Mouse (Mus musculus): Measurements from ENCODE around the gene 4930518I15Rik. TPM values are rescaled to one million over a fixed set of nuclear protein-coding genes. Genes with fewer than 3 reads are reported as not detected.

Gene 4930518I15Rik
- total and polyA plus RNA-seq, 2 experiments from 2014 or later = 1.00 to 2.1 TPM

GRCm38 (mm10) chr2:156811556-156811955 lies 46.2 kb downstream of the 4930518I15Rik start:
- H3K4me1 ChIP-seq (ENCODE audit: insufficient read depth) = no peaks in the 10 kb centered on the region
- H3K27me3 ChIP-seq (ENCODE audit: insufficient read depth, low read length) = no peaks in the 10 kb centered on the region
- no peaks in the 10 kb centered on the region for H3K36me3 ChIP-seq (ENCODE audit: insufficient read depth)
- no peak overlapping the region for H3K9ac ChIP-seq
- H3K9me3 ChIP-seq (ENCODE audit: low read length) = no peaks in the 10 kb centered on the region
- no peak for DNase-seq
- no peak for TF ChIP-seq CTCF (IDR thresholded peaks at IDR 0.05; ENCODE audit: low read depth)
- no peak for ATAC-seq
- WGBS = 76% methylated on average over 5 of the region's 5 CpGs
- H3K4me2 ChIP-seq (ENCODE audit: low read depth) = no peak overlapping the region
- no peak overlapping the region for H3K4me3 ChIP-seq (ENCODE audit: low read depth, low read length)
- no peak overlapping the region for H3K27ac ChIP-seq (ENCODE audit: low read depth, low read length)

DNA sequence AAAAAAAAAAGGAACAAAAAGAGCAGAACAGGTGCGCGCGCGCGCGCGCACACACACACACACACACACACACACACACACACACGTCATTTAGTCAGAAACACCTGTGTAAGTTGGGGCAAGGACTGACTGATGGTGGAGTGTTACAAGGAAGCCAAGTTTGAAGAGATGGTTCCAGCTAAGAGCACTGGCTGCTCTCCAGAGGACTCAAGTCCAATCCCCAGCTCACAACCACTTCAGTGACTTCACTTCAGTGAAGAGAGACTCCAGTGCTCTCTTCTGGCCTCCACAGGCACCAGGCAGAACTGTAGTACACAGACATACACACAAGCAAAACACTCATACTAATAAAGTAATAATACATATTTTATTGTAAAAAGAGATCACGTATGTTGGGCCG lies 47.0 kb downstream of the 4930518I15Rik start:
- Histone ChIP-seq H3K4me3 (ENCODE audit: low read depth, low read length) (no peak overlapping the region), H3K4me2 (ENCODE audit: low read depth) (no peak overlapping the region), H3K9me3 (ENCODE audit: low read length) (no peaks in the 10 kb centered on the region), H3K27ac (ENCODE audit: low read depth, low read length) (no peak overlapping the region), H3K4me1 (ENCODE audit: insufficient read depth) (no peaks in the 10 kb centered on the region), H3K9ac (no peak overlapping the region), H3K27me3 (ENCODE audit: insufficient read depth, low read length) (no peaks in the 10 kb centered on the region), H3K36me3 (ENCODE audit: insufficient read depth) (no peaks in the 10 kb centered on the region)
- 95% methylated on average over 10 of the region's 10 CpGs for WGBS
- DNase-seq = no peak
- TF ChIP-seq CTCF (IDR thresholded peaks at IDR 0.05; ENCODE audit: low read depth) = no peak
- no peak for ATAC-seq

DNA sequence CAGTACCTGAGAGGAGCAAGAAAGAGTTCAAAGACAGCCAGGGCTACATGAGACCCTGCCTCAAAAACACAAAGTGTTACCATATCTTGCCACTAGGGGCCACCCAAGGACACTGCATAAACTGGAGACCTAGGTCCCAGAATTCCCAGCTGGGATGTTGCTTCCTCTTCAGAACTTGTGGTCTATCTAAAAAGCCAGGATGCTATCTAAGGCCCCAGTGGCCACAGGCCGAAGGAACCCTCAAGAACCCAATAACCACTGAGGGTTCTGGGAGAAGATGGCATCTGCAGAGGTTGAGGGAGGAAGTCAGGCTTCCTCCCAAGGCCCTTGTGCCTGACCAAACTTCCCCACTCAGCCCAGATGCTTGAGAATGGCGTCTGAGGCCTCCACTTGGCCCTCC lies 48.2 kb downstream of the 4930518I15Rik start:
- H3K9ac ChIP-seq = no peak overlapping the region
- H3K4me3 ChIP-seq (ENCODE audit: low read depth, low read length) = no peak overlapping the region
- WGBS = 50% methylated on average over 2 of the region's 2 CpGs
- peak; percentile 47; the same call in 1 of the 2 replicates for ATAC-seq
- H3K4me1 ChIP-seq (ENCODE audit: insufficient read depth) = no peaks in the 10 kb centered on the region
- DNase-seq = peak; percentile 85
- no peak overlapping the region for H3K27ac ChIP-seq (ENCODE audit: low read depth, low read length)
- H3K27me3 ChIP-seq (ENCODE audit: insufficient read depth, low read length) = no peaks in the 10 kb centered on the region
- H3K4me2 ChIP-seq (ENCODE audit: low read depth) = no peak overlapping the region
- no peaks in the 10 kb centered on the region for H3K36me3 ChIP-seq (ENCODE audit: insufficient read depth)
- TF ChIP-seq CTCF (IDR thresholded peaks at IDR 0.05; ENCODE audit: low read depth) = peak; percentile 93
- no peaks in the 10 kb centered on the region for H3K9me3 ChIP-seq (ENCODE audit: low read length)

DNA sequence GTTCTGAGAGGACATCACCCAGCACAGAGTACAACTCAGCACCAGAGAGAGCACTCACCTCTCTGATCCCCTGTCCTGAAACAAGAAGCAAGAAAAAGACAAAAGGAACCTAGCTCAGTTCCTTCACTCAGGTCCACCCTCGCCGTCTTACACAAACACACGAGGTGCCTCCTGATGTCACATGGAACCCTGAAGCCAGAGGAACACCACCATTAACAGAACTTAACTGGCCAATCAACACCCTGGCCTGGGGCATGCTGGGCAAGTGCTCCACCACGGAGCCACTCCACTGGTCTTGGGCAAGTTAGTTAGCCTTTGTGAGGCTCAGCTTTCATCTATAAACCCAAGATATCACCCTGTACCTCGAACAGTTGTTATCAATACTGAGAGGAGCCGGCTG lies 50.9 kb downstream of the 4930518I15Rik start:
- Histone ChIP-seq H3K27ac (ENCODE audit: low read depth, low read length) (no peak overlapping the region), H3K27me3 (ENCODE audit: insufficient read depth, low read length) (no peaks in the 10 kb centered on the region), H3K4me1 (ENCODE audit: insufficient read depth) (no peaks in the 10 kb centered on the region), H3K9ac (no peak overlapping the region), H3K4me2 (ENCODE audit: low read depth) (no peak overlapping the region), H3K4me3 (ENCODE audit: low read depth, low read length) (no peak overlapping the region), H3K9me3 (ENCODE audit: low read length) (no peaks in the 10 kb centered on the region), H3K36me3 (ENCODE audit: insufficient read depth) (no peaks in the 10 kb centered on the region)
- DNase-seq (no peak), ATAC-seq (no peak)
- TF ChIP-seq CTCF (IDR thresholded peaks at IDR 0.05; ENCODE audit: low read depth) = no peak
- WGBS = 81% methylated on average over 6 of the region's 6 CpGs

Other genes starting within 250 kb of the 4930518I15Rik start
- 218 and 235 TPM in 2 replicates for gene Dlgap4, start 244.2 kb downstream of the 4930518I15Rik start, total RNA-seq (2014; rRNA removed)
- gene Dlgap4, start 244.2 kb downstream of the 4930518I15Rik start, polyA plus RNA-seq (2015; fragmentation: Nextera tagmentation; extraction: Ambion mirVana) = 327 and 354 TPM in 2 replicates
- gene Myl9, start 82.5 kb downstream of the 4930518I15Rik start, total RNA-seq (2014; rRNA removed) = 24.4 and 34.3 TPM in 2 replicates
- 34.6 and 39.6 TPM in 2 replicates for gene Myl9, start 82.5 kb downstream of the 4930518I15Rik start, polyA plus RNA-seq (2015; fragmentation: Nextera tagmentation; extraction: Ambion mirVana)
- gene Tgif2, start 17.9 kb downstream of the 4930518I15Rik start, total RNA-seq (2014; rRNA removed) = 13.1 and 13.7 TPM in 2 replicates
- gene Tgif2, start 17.9 kb downstream of the 4930518I15Rik start, polyA plus RNA-seq (2015; fragmentation: Nextera tagmentation; extraction: Ambion mirVana) = 8.7 and 9.3 TPM in 2 replicates
- gene Rab5if, start 5.2 kb upstream of the 4930518I15Rik start, total RNA-seq (2014; rRNA removed) = 123 TPM in 2 replicates
- 154 and 169 TPM in 2 replicates for gene Rab5if, start 5.2 kb upstream of the 4930518I15Rik start, polyA plus RNA-seq (2015; fragmentation: Nextera tagmentation; extraction: Ambion mirVana)
- gene Sla2, start 29.2 kb upstream of the 4930518I15Rik start, total RNA-seq (2014; rRNA removed) = not detected in 2 replicates
- 0.14 and 0.19 TPM in 2 replicates for gene Sla2, start 29.2 kb upstream of the 4930518I15Rik start, polyA plus RNA-seq (2015; fragmentation: Nextera tagmentation; extraction: Ambion mirVana)
- 147 and 168 TPM in 2 replicates for gene Ndrg3, start 134.1 kb upstream of the 4930518I15Rik start, total RNA-seq (2014; rRNA removed)
- 151 and 161 TPM in 2 replicates for gene Ndrg3, start 134.1 kb upstream of the 4930518I15Rik start, polyA plus RNA-seq (2015; fragmentation: Nextera tagmentation; extraction: Ambion mirVana)
- gene Dsn1, start 149.2 kb upstream of the 4930518I15Rik start, total RNA-seq (2014; rRNA removed) = 8.0 and 12.2 TPM in 2 replicates
- 9.3 and 10.0 TPM in 2 replicates for gene Dsn1, start 149.2 kb upstream of the 4930518I15Rik start, polyA plus RNA-seq (2015; fragmentation: Nextera tagmentation; extraction: Ambion mirVana)
- 80.5 and 93.7 TPM in 2 replicates for gene Soga1, start 221.3 kb upstream of the 4930518I15Rik start, total RNA-seq (2014; rRNA removed)
- 3.1 and 3.9 TPM in 2 replicates for gene Soga1, start 221.3 kb upstream of the 4930518I15Rik start, polyA plus RNA-seq (2015; fragmentation: Nextera tagmentation; extraction: Ambion mirVana)
- gene Tldc2, start 229.1 kb upstream of the 4930518I15Rik start, total RNA-seq (2014; rRNA removed) = not detected in 2 replicates
- not detected in 2 replicates for gene Tldc2, start 229.1 kb upstream of the 4930518I15Rik start, polyA plus RNA-seq (2015; fragmentation: Nextera tagmentation; extraction: Ambion mirVana)

Measured in forebrain, postnatal 0 days (tissue).